Mouse (Mus musculus): ENCODE measurements around the gene Ddx42.

- TF ChIP-seq CTCF (conservative IDR thresholded peaks at IDR 0.05; ENCODE audit: insufficient read depth, insufficient read length, low read depth, low read length) (no peak), POLR2A (IDR thresholded peaks at IDR 0.05; ENCODE audit: low read depth, low read length) (no peak)
Observed at GRCm38 (mm10) chr11:106255174-106255573, 38.4 kb downstream of the Ddx42 start.
